Mouse (Mus musculus) lung, embryonic 14.5 days (tissue): Measurements from ENCODE around the gene Tet2. TPM values are rescaled to one million over a fixed set of nuclear protein-coding genes. Genes with fewer than 3 reads are reported as not detected.

Experiments used
- ATAC-seq: fragments of 200-750 bp; cut with Nextera tagmentation; 2 replicates; pipeline ENCODE4 v1.8.0; 2017; ENCODE audit warnings: mild to moderate bottlenecking, moderate TSS enrichment, moderate library complexity; ENCODE audit not compliant: insufficient read depth
- DNase-seq: peaks from one replicate; pipeline ENCODE4 v3.0.0-alpha.2; 2015
- H3K27ac ChIP-seq: fragments of 300-500 bp; sonication (generic); 2 replicates; pipeline ENCODE4 v1.5.1; 2014; ENCODE audit warnings: low read depth, mild to moderate bottlenecking, moderate library complexity
- H3K27me3 ChIP-seq: fragments of 300-500 bp; sonication (generic); 2 replicates; pipeline ENCODE4 v1.6.1; 2014; ENCODE audit warnings: low read length, control low read depth; ENCODE audit not compliant: insufficient read depth
- H3K36me3 ChIP-seq: fragments of 300-500 bp; sonication (generic); 2 replicates; pipeline ENCODE4 v1.6.1; 2014; ENCODE audit warnings: control low read depth; ENCODE audit not compliant: insufficient read depth
- H3K4me1 ChIP-seq: fragments of 300-500 bp; sonication (generic); 2 replicates; pipeline ENCODE4 v1.6.1; 2014; ENCODE audit warnings: antibody characterized with exemption, control low read depth; ENCODE audit not compliant: insufficient read depth
- H3K4me2 ChIP-seq: fragments of 300-500 bp; sonication (generic); 2 replicates; pipeline ENCODE4 v1.6.1; 2014; ENCODE audit warnings: mild to moderate bottlenecking
- H3K4me3 ChIP-seq: fragments of 300-500 bp; sonication (generic); 2 replicates; pipeline ENCODE4 v1.5.1; 2014; ENCODE audit warnings: low read depth, low read length
- H3K9ac ChIP-seq: fragments of 300-500 bp; sonication (generic); 2 replicates; pipeline ENCODE4 v1.6.1; 2014
- H3K9me3 ChIP-seq: fragments of 300-500 bp; sonication (generic); 2 replicates; pipeline ENCODE4 v1.6.1; 2016; ENCODE audit warnings: low read depth, low read length, control low read depth
- CTCF ChIP-seq: IDR thresholded peaks from 2 replicates; pipeline ENCODE4 v1.5.1; 2016; ENCODE audit warnings: antibody characterized with exemption, low read depth
- WGBS: fragments of 180-500 bp; shearing (Covaris S2); extraction: QIAGEN DNeasy Blood & Tissue Kit; methylation state at CpG from one replicate; pipeline ENCODE4 v1.1.7; 2014; 5-methylcytosine and 5-hydroxymethylcytosine counted together
- polyA plus RNA-seq: library from polyadenylated mRNA; unstranded; fragments of >200 nt; fragmentation: Nextera tagmentation; extraction: Ambion mirVana; gene quantifications from 2 replicates; pipeline ENCODE4 v1.2.1, GENCODE M21; 2014

The Tet2 gene
- polyA plus RNA-seq, 1 experiment from 2014 or later: 19.7 TPM

GRCm38 (mm10) chr3:133518801-133519200 is 26.1 kb downstream of the Tet2 start:
- ATAC-seq: no peak
- no peak overlapping the region for H3K4me2 ChIP-seq
- no peak for DNase-seq
- TF ChIP-seq CTCF: no peak
- no peak overlapping the region for H3K27ac ChIP-seq
- H3K36me3 ChIP-seq: peaks cover 11% of the 10 kb centered on the region; the same call in 1 of the 2 replicates
- no peaks in the 10 kb centered on the region for H3K9me3 ChIP-seq
- H3K27me3 ChIP-seq: no peaks in the 10 kb centered on the region
- 86% methylated on average over 3 of the region's 3 CpGs for WGBS
- H3K4me1 ChIP-seq: 0 out of 2 replicates have a peak, but pooled peaks cover 5% of the 10 kb centered on the region
- no peak overlapping the region for H3K4me3 ChIP-seq
- no peak overlapping the region for H3K9ac ChIP-seq

GRCm38 (mm10) chr3:133518116-133518515 is 26.8 kb downstream of the Tet2 start:
- Histone ChIP-seq H3K27ac (no peak overlapping the region), H3K36me3 (peaks cover 16% of the 10 kb centered on the region; the same call in 1 of the 2 replicates), H3K9ac (no peak overlapping the region), H3K4me3 (no peak overlapping the region), H3K4me1 (0 out of 2 replicates have a peak, but pooled peaks cover 5% of the 10 kb centered on the region), H3K9me3 (no peaks in the 10 kb centered on the region), H3K27me3 (no peaks in the 10 kb centered on the region), H3K4me2 (no peak overlapping the region)
- ATAC-seq (no peak), DNase-seq (no peak)
- no peak for TF ChIP-seq CTCF
- 80% methylated on average over 6 of the region's 6 CpGs for WGBS

GRCm38 (mm10) chr3:133517406-133517805 is 27.5 kb downstream of the Tet2 start:
- no peak overlapping the region for H3K4me3 ChIP-seq
- no peak overlapping the region for H3K27ac ChIP-seq
- H3K4me2 ChIP-seq: no peak overlapping the region
- H3K27me3 ChIP-seq: no peaks in the 10 kb centered on the region
- ATAC-seq: peak; percentile 7; the same call in 1 of the 2 replicates
- peaks cover 16% of the 10 kb centered on the region; the same call in 1 of the 2 replicates for H3K36me3 ChIP-seq
- no peak overlapping the region for H3K9ac ChIP-seq
- 84% methylated on average over 6 of the region's 6 CpGs for WGBS
- TF ChIP-seq CTCF: no peak
- DNase-seq: no peak
- 0 out of 2 replicates have a peak, but pooled peaks cover 5% of the 10 kb centered on the region for H3K4me1 ChIP-seq
- no peaks in the 10 kb centered on the region for H3K9me3 ChIP-seq

- H3K4me1 ChIP-seq: 0 out of 2 replicates have a peak, but pooled peaks cover 5% of the 10 kb centered on the region
- WGBS: 42% methylated on average over 6 of the region's 6 CpGs
- no peak overlapping the region for H3K4me3 ChIP-seq
- no peaks in the 10 kb centered on the region for H3K27me3 ChIP-seq
- DNase-seq (peak; percentile 93), ATAC-seq (peak; percentile 81)
- H3K36me3 ChIP-seq: peaks cover 28% of the 10 kb centered on the region
- H3K9me3 ChIP-seq: no peaks in the 10 kb centered on the region
- TF ChIP-seq CTCF: no peak
- H3K27ac ChIP-seq: no peak overlapping the region
- no peak overlapping the region for H3K4me2 ChIP-seq
- no peak overlapping the region for H3K9ac ChIP-seq
Measured at GRCm38 (mm10) chr3:133516137-133516536, 28.8 kb downstream of the Tet2 start.

GRCm38 (mm10) chr3:133515204-133515969 is 29.6 kb downstream of the Tet2 start:
- Histone ChIP-seq H3K4me2 (no peak overlapping the region), H3K27ac (no peak overlapping the region), H3K36me3 (peaks cover 30% of the 10 kb centered on the region), H3K9me3 (no peaks in the 10 kb centered on the region), H3K4me1 (0 out of 2 replicates have a peak, but pooled peaks cover 5% of the 10 kb centered on the region), H3K27me3 (no peaks in the 10 kb centered on the region), H3K4me3 (no peak overlapping the region), H3K9ac (no peak overlapping the region)
- ATAC-seq (no peak), DNase-seq (no peak)
- no peak for TF ChIP-seq CTCF
- 91% methylated on average over 8 of the region's 8 CpGs for WGBS

- no peaks in the 10 kb centered on the region for H3K9me3 ChIP-seq
- no peak overlapping the region for H3K27ac ChIP-seq
- no peak overlapping the region for H3K9ac ChIP-seq
- DNase-seq (no peak), ATAC-seq (no peak)
- no peak overlapping the region for H3K4me3 ChIP-seq
- WGBS: 88% methylated on average over 12 of the region's 12 CpGs
- TF ChIP-seq CTCF: no peak
- H3K27me3 ChIP-seq: no peaks in the 10 kb centered on the region
- H3K4me1 ChIP-seq: 0 out of 2 replicates have a peak, but pooled peaks cover 5% of the 10 kb centered on the region
- peaks cover 30% of the 10 kb centered on the region for H3K36me3 ChIP-seq
- H3K4me2 ChIP-seq: no peak overlapping the region
Measured at GRCm38 (mm10) chr3:133514290-133514689, 30.6 kb downstream of the Tet2 start.

- 86% methylated on average over 7 of the region's 7 CpGs for WGBS
- TF ChIP-seq CTCF: no peak
- no peaks in the 10 kb centered on the region for H3K27me3 ChIP-seq
- 0 out of 2 replicates have a peak, but pooled peaks cover 5% of the 10 kb centered on the region for H3K4me1 ChIP-seq
- no peak overlapping the region for H3K9ac ChIP-seq
- DNase-seq (no peak), ATAC-seq (no peak)
- H3K9me3 ChIP-seq: no peaks in the 10 kb centered on the region
- no peak overlapping the region for H3K4me3 ChIP-seq
- no peak overlapping the region for H3K27ac ChIP-seq
- no peak overlapping the region for H3K4me2 ChIP-seq
- peaks cover 30% of the 10 kb centered on the region for H3K36me3 ChIP-seq
Measured at GRCm38 (mm10) chr3:133513475-133513874, 31.5 kb downstream of the Tet2 start.
